Mouse (Mus musculus) olfactory bulb, adult 2 months (tissue): ENCODE results near the gene Nhej1. TPM values are rescaled to one million over a fixed set of nuclear protein-coding genes. Genes with fewer than 3 reads are reported as not detected.

ENCODE experiments used
- H3K27ac ChIP-seq: fragments of 200-500 bp; 2 replicates; pipeline ENCODE4 v1.5.1; 2012; ENCODE audit warnings: low read depth, low read length; ENCODE audit not compliant: insufficient read depth
- H3K4me1 ChIP-seq: fragments of 200-500 bp; 2 replicates; pipeline ENCODE4 v1.6.1; 2012; ENCODE audit warnings: low read length; ENCODE audit not compliant: control insufficient read depth, insufficient read depth
- H3K4me3 ChIP-seq: fragments of 200-500 bp; 2 replicates; pipeline ENCODE4 v1.5.1; 2012; ENCODE audit warnings: mild to moderate bottlenecking, low read depth, low read length, moderate library complexity; ENCODE audit not compliant: insufficient read depth
- CTCF ChIP-seq: fragments of 200-500 bp; IDR thresholded peaks from 2 replicates; pipeline ENCODE4 v1.5.1; 2012; ENCODE audit warnings: low read depth, mild to moderate bottlenecking, low read length, moderate library complexity; ENCODE audit not compliant: insufficient read depth
- POLR2A ChIP-seq: fragments of 200-500 bp; IDR thresholded peaks from 2 replicates; pipeline ENCODE4 v1.6.1; 2012; ENCODE audit warnings: mild to moderate bottlenecking, low read depth, low read length, moderate library complexity; ENCODE audit not compliant: insufficient read depth
- WGBS: fragments of 180-500 bp; shearing (Covaris S2); methylation state at CpG from one replicate; pipeline ENCODE4 v1.1.7; 2018; 5-methylcytosine and 5-hydroxymethylcytosine counted together
- polyA plus RNA-seq: library from polyadenylated mRNA; stranded (reverse); fragments of >200 nt; gene quantifications from 2 replicates; pipeline ENCODE4 v1.2.4, GENCODE M21; 2012; ENCODE audit warnings: low replicate concordance; ENCODE audit not compliant: missing spikeins, insufficient read depth, insufficient read length

The Nhej1 gene
- not detected in 2 replicates for polyA plus RNA-seq

GRCm38 (mm10) chr1:75124346-75125321 lies at the start of gene Nhej1:
Gene Nhej1 (minus strand): TSS chr1:75125200.
- WGBS: 1% methylated on average over 56 of the region's 56 CpGs
- Histone ChIP-seq H3K27ac (peak within 1 kb of the TSS; percentile 59), H3K4me3 (peak within 1 kb of the TSS; percentile 58), H3K4me1 (peaks cover 5% of the 10 kb centered on the region; the same call in 1 of the 2 replicates)
- TF ChIP-seq CTCF: peak; percentile 47; the same call in 1 of the 2 replicates
- TF ChIP-seq POLR2A: peak; percentile 73

- H3K4me1 ChIP-seq: peaks cover 2% of the 10 kb centered on the region; the same call in 1 of the 2 replicates
- TF ChIP-seq POLR2A (peak; percentile 26; the same call in 1 of the 2 replicates), CTCF (no peak)
- no peak within 1 kb of the TSS for H3K27ac ChIP-seq
- 1% methylated on average over 59 of the region's 59 CpGs for WGBS
- peak within 1 kb of the TSS; percentile 80 for H3K4me3 ChIP-seq
Measured at GRCm38 (mm10) chr1:75168472-75169464, 43.8 kb upstream of the Nhej1 start, which contains the start of gene Zfand2b. Gene Zfand2b (plus strand): TSS chr1:75168646.

- H3K4me1 ChIP-seq: peaks cover 2% of the 10 kb centered on the region; the same call in 1 of the 2 replicates
- no peak overlapping the region for H3K27ac ChIP-seq
- peak overlapping the region; percentile 80 for H3K4me3 ChIP-seq
- TF ChIP-seq CTCF (no peak), POLR2A (no peak)
- 6% methylated on average over 7 of the region's 7 CpGs for WGBS
Measured at GRCm38 (mm10) chr1:75168093-75168471, 43.1 kb upstream of the Nhej1 start.

GRCm38 (mm10) chr1:75160256-75160617 lies 35.2 kb upstream of the Nhej1 start:
- TF ChIP-seq POLR2A: no peak
- TF ChIP-seq CTCF: no peak
- no peaks in the 10 kb centered on the region for H3K4me1 ChIP-seq
- no peak overlapping the region for H3K4me3 ChIP-seq
- WGBS: 75% methylated on average over 4 of the region's 4 CpGs
- H3K27ac ChIP-seq: no peak overlapping the region

GRCm38 (mm10) chr1:75159540-75160255 lies 34.7 kb upstream of the Nhej1 start:
- no peak overlapping the region for H3K27ac ChIP-seq
- WGBS: 66% methylated on average over 5 of the region's 5 CpGs
- TF ChIP-seq CTCF (no peak), POLR2A (no peak)
- no peak overlapping the region for H3K4me3 ChIP-seq
- H3K4me1 ChIP-seq: no peaks in the 10 kb centered on the region

GRCm38 (mm10) chr1:75158990-75159389 lies 34.0 kb upstream of the Nhej1 start:
- TF ChIP-seq POLR2A (no peak), CTCF (no peak)
- H3K4me3 ChIP-seq: no peak overlapping the region
- H3K4me1 ChIP-seq: no peaks in the 10 kb centered on the region
- H3K27ac ChIP-seq: no peak overlapping the region

- H3K4me1 ChIP-seq: no peaks in the 10 kb centered on the region
- TF ChIP-seq CTCF (no peak), POLR2A (no peak)
- 72% methylated on average over 3 of the region's 3 CpGs for WGBS
- H3K27ac ChIP-seq: no peak overlapping the region
- H3K4me3 ChIP-seq: no peak overlapping the region
Measured at GRCm38 (mm10) chr1:75155837-75156236, 30.8 kb upstream of the Nhej1 start.

- Histone ChIP-seq H3K4me1 (peaks cover 19% of the 10 kb centered on the region), H3K27ac (no peak overlapping the region), H3K4me3 (no peak overlapping the region)
- WGBS: 75% methylated on average over 4 of the region's 4 CpGs
- TF ChIP-seq POLR2A (no peak), CTCF (no peak)
Measured at GRCm38 (mm10) chr1:75148727-75149126, 23.7 kb upstream of the Nhej1 start.
